Mouse (Mus musculus): ENCODE data around the gene Abhd14a.

DNA sequence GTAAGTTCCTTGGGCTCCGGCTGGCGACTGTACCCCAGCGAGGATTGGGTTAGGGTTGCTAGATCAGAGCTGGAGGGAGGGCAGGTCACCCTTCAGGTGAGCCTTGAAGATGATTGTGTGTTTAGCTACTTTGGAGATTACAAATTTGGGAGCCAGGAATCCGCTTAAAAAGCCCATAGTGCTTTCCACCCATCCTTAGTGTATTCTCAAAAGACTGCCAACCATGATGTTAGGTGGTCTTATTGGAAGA is 17.5 kb downstream of the Abhd14a start:
- TF ChIP-seq CTCF (IDR thresholded peaks at IDR 0.05; ENCODE audit: low read depth, low read length) = no peak
- TF ChIP-seq GATA1 (IDR thresholded peaks at IDR 0.05; ENCODE audit: borderline replicate concordance, low read length) = no peak
- TF ChIP-seq POLR2AphosphoS5 (IDR thresholded peaks at IDR 0.05; ENCODE audit: insufficient replicate concordance, low read depth, low read length) = no peak
